Mouse (Mus musculus): ENCODE measurements at regions not wholly inside any gene's neighbourhood (a gene's known extent, or its start where the extent isn't known, plus 50 kb on each side); places are given as distances from the start of the nearest gene placed in this dataset.

- DNase-seq (ENCODE audit: extremely low spot score): no peak
These were observed 280.3 kb downstream of the Ccdc91 start for GRCm38 (mm10) chr6:147755750-147756523.

DNA sequence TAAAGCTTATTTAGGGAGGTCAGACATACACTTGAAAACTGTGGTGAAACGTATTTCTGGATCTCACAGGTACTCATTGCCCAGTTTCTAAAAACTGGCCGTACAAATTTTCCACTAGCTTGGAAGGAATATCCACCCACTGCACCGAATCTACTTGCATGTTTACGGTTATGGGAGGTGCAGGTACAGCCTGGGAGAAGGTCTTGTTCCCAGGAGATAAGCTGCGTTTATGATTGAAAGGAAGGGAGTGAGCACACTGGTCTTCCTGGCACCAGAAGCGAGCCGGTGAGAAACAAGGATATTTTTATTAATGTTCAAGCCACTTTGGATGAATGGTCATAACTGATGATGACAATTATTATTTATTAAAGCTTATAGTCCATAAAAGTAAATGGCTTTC lies 283.9 kb downstream of the Ccdc91 start:
- DNase-seq (ENCODE audit: extremely low spot score): no peak

DNA sequence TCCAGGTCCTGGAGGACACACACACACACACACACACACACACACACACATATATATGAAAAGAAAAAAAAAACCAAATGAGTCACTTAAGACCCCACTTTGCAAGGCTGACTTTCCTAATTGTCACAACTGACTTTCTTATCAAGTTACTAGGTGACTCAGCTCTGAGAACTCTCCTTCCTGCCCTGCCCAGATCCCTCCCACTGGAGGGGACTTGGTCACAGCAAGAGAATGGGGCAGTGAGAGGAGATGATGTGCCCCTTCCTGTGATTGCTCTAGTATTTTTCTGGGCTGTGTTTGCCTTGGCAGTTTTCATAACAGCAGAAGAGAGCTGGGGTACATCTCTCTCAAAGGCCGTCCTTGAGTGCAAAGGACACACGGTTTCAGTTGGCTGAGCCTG lies 284.5 kb downstream of the Ccdc91 start:
- DNase-seq (ENCODE audit: extremely low spot score): no peak

DNA sequence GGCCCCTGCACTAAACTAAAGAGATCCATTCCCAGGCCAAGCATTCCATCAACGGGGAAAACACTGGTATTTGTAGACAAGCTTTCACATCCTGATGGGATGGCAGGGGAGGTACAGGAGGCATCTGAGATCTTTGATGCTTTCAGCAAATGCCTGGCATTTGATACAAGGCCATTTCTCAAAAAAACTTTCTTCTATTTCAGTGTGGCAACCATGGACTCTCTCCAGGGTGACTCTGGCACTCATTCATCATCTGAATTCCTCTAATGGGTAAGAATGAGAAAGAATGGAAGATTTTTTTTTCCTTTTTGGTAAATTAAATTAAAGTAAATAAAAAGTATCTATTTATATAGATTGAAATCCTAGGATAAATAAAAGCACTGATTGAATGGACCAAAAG lies 281.8 kb upstream of the Far2 start:
- no peak for DNase-seq (ENCODE audit: extremely low spot score)

DNA sequence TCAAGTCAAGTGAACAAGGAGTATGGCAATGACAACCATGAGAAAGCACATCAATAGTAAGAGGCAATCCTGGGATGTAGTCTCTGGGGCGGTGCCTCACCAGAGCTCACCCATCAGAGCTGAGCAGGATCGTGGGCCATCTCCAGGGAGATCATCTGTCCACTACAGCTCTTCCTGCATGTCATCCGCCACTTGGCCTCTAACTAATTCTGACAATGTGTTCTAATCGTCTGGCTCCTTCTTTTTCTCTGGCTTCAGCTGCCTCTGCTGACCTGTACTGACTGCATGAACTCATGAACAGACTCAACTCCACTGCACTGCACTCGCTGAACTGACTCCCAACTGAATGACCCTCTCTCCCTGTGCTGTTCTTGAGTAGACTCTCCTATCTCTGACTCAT lies 277.9 kb upstream of the Far2 start:
- DNase-seq (ENCODE audit: extremely low spot score): no peak

- DNase-seq (ENCODE audit: extremely low spot score): no peak
These were observed 277.0 kb upstream of the Far2 start for GRCm38 (mm10) chr6:147770034-147770433.

- no peak for DNase-seq (ENCODE audit: extremely low spot score)
These were observed 275.6 kb upstream of the Far2 start for GRCm38 (mm10) chr6:147771411-147771810.

GRCm38 (mm10) chr6:147773904-147774303 lies 273.2 kb upstream of the Far2 start:
- DNase-seq (ENCODE audit: extremely low spot score): no peak

GRCm38 (mm10) chr6:147774626-147775025 lies 272.4 kb upstream of the Far2 start:
- DNase-seq (ENCODE audit: extremely low spot score): no peak

- DNase-seq (ENCODE audit: extremely low spot score): no peak
These were observed 267.6 kb upstream of the Far2 start for GRCm38 (mm10) chr6:147779466-147779865.

GRCm38 (mm10) chr6:147784249-147784648 lies 262.8 kb upstream of the Far2 start:
- no peak for DNase-seq (ENCODE audit: extremely low spot score)

DNA sequence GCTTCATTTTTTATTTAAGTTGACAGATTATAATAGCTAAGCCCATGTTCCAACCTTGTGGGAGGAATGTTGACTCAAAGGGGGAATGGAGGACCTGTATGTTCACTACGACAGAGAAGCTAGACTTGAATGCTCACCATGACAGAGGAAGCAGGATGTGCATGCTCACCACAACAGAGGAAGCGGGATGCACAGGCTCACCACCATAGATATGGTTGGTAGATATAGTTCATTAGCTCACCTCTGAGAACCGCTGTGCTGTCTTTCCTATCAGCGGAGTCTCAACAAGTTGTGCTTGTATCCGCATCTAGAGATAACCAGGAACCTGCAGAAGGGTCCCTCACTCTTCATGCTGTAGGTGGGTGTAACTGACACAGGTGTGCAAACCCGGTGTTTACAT lies 262.2 kb upstream of the Far2 start:
- no peak for DNase-seq (ENCODE audit: extremely low spot score)

DNA sequence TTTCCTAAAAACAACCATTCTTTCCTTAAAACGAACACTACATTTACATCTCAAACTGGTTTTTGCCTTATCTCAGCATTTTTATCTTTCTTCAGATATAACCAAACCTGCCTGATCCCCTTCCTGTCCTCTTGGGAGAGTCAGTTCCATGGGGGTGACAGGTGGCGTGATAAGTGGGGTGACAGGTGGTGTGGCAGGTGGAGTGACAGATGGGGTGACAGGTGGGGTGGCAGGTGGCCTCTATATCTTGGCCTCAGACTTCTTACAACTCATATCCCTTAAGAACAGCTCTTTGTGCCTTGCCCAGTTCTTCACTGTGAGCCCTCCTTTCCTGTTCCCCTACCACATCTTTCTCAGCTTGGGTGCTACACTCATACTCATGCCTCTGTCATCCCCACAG lies 259.0 kb upstream of the Far2 start:
- no peak for DNase-seq (ENCODE audit: extremely low spot score)

DNA sequence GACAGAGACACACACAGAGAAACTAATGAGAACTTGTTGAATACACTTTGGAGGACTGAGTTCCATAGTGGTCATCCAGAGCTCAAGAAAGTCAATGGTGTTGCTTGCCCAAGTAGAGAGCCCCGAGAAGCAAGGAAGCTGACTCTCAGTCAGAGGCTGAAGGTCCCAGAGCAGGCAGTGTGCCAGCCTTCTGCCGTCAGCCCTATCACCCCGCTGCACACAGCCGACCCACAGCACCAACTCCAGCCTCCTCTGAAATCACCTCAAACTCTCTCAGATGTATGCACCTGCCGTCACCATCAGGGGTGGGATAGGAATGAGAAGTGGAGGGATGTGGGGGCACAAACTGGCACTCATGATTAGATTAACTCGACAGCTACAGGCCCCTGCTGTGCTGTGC lies 257.9 kb upstream of the Far2 start:
- no peak for DNase-seq (ENCODE audit: extremely low spot score)

- DNase-seq (ENCODE audit: extremely low spot score): no peak
These were observed 253.2 kb upstream of the Far2 start for GRCm38 (mm10) chr6:147793811-147794210.

DNA sequence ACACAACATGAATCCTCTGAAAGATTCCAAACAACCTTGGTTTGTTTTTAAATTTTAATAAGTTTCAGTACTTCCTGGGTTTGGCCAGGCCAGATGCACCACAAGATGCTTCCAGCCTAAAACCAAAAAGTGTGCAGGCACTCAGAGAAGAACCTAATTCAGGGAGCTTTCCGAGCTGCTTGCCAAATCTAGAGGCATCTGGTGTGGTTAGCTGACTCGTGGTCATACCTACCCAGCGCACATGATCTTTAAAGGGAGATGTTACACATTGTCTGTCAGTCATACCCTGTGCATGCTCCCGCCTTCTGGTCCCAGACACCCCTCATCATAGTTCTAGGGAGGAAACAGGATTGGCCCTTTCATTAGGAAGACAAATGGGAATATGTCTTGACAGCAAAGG lies 252.7 kb upstream of the Far2 start:
- DNase-seq (ENCODE audit: extremely low spot score): no peak

GRCm38 (mm10) chr6:147799009-147799727 lies 247.9 kb upstream of the Far2 start:
- no peak for DNase-seq (ENCODE audit: extremely low spot score)

DNA sequence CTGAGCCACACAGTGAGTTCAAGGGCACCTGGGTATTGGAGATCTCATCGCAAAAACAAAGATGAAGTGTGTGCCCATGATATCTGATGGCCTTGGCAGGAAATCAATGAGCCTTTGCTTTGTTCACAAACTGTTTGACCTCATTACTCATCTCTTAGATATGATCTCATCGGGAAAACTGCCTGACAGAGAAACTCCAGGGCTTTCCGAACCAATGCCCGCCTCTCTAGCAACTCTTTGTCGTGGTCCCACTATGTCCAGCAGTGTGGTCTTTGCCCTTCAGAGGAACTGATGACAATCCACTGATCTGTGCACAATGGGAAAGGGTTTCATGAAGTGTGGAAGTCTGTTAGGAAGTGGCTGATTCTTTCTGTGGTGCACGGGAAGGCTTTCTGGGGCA lies 247.2 kb upstream of the Far2 start:
- DNase-seq (ENCODE audit: extremely low spot score): no peak

DNA sequence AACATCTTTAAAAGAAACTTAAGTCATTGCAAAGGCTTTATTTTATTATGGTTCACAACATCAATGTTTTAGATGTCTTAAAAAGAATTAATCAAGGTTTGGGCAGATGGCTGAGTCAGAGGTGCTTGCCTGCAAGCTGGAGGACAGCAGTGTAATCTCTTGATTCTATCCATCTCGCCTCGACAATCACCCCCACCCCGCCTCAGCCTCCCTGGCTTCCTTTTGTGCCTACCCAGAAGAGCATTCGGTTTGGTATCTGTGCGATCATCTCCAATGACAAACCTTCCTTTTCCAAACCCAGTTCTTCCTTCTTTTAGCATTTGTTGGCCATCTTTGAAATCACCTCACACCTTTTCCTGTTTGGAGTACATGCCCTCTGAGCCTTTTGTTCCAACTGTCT lies 246.2 kb upstream of the Far2 start:
- DNase-seq (ENCODE audit: extremely low spot score): no peak

- DNase-seq (ENCODE audit: extremely low spot score): no peak
These were observed 243.2 kb upstream of the Far2 start for GRCm38 (mm10) chr6:147803893-147804292.

GRCm38 (mm10) chr6:147810710-147811109 lies 236.3 kb upstream of the Far2 start:
- peak; percentile 55 for DNase-seq (ENCODE audit: extremely low spot score)

- no peak for DNase-seq (ENCODE audit: extremely low spot score)
These were observed 230.2 kb upstream of the Far2 start for GRCm38 (mm10) chr6:147816861-147817260.

DNA sequence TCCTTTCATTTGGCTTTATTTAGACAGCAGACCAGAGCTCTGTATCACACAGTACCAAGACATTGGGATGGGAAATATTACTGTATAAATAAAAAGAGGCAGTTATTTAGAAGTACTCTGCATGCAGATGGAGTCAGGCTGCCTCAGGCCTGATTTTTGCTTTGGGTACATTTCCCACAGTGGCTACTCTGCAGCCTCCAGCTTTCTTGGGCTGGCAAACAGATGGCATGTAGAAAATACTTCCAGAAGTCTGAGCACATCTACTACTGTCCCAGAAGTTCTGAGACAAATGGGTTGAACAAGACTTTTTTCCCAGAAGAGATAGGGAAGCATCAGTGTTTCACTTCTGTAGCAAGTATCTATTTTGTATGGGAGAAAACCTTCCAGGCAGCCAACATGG lies 229.8 kb upstream of the Far2 start:
- no peak for DNase-seq (ENCODE audit: extremely low spot score)

Measured in embryo, embryonic 9.5 days (tissue).